Mouse (Mus musculus): ENCODE data around the gene Rplp1. TPM values are rescaled to one million over a fixed set of nuclear protein-coding genes. Genes with fewer than 3 reads are reported as not detected.

Rplp1 gene
- polyA plus RNA-seq, 1 experiment = 25,653 TPM

- TF ChIP-seq GATA1 (IDR thresholded peaks at IDR 0.05; ENCODE audit: low read length) = no peak
Observed at GRCm38 (mm10) chr9:61901574-61901973, 12.8 kb downstream of the Rplp1 start.

- TF ChIP-seq GATA1 (IDR thresholded peaks at IDR 0.05; ENCODE audit: low read length) = no peak
Observed at GRCm38 (mm10) chr9:61899804-61900203, 14.5 kb downstream of the Rplp1 start.

GRCm38 (mm10) chr9:61898401-61898800 lies 15.9 kb downstream of the Rplp1 start:
- no peak for TF ChIP-seq GATA1 (IDR thresholded peaks at IDR 0.05; ENCODE audit: low read length)

- no peak for TF ChIP-seq GATA1 (IDR thresholded peaks at IDR 0.05; ENCODE audit: low read length)
Observed at GRCm38 (mm10) chr9:61895014-61895413, 19.3 kb downstream of the Rplp1 start.

GRCm38 (mm10) chr9:61889855-61890254 lies 24.5 kb downstream of the Rplp1 start:
- no peak for TF ChIP-seq GATA1 (IDR thresholded peaks at IDR 0.05; ENCODE audit: low read length)

- no peak for TF ChIP-seq GATA1 (IDR thresholded peaks at IDR 0.05; ENCODE audit: low read length)
Observed at GRCm38 (mm10) chr9:61887661-61888379, 26.5 kb downstream of the Rplp1 start.

- TF ChIP-seq GATA1 (IDR thresholded peaks at IDR 0.05; ENCODE audit: low read length) = no peak
Observed at GRCm38 (mm10) chr9:61885964-61886363, 28.4 kb downstream of the Rplp1 start.

GRCm38 (mm10) chr9:61884936-61885335 lies 29.4 kb downstream of the Rplp1 start:
- no peak for TF ChIP-seq GATA1 (IDR thresholded peaks at IDR 0.05; ENCODE audit: low read length)

GRCm38 (mm10) chr9:61884375-61884774 lies 30.0 kb downstream of the Rplp1 start:
- TF ChIP-seq GATA1 (IDR thresholded peaks at IDR 0.05; ENCODE audit: low read length) = no peak

- TF ChIP-seq GATA1 (IDR thresholded peaks at IDR 0.05; ENCODE audit: low read length) = no peak
Observed at GRCm38 (mm10) chr9:61882179-61882578, 32.2 kb downstream of the Rplp1 start.

- TF ChIP-seq GATA1 (IDR thresholded peaks at IDR 0.05; ENCODE audit: low read length) = no peak
Observed at GRCm38 (mm10) chr9:61878889-61879288, 35.5 kb downstream of the Rplp1 start.

GRCm38 (mm10) chr9:61877373-61878112 lies 36.8 kb downstream of the Rplp1 start:
- no peak for TF ChIP-seq GATA1 (IDR thresholded peaks at IDR 0.05; ENCODE audit: low read length)

- TF ChIP-seq GATA1 (IDR thresholded peaks at IDR 0.05; ENCODE audit: low read length) = no peak
Observed at GRCm38 (mm10) chr9:61873325-61873724, 41.0 kb downstream of the Rplp1 start.

GRCm38 (mm10) chr9:61872246-61872941 lies 41.9 kb downstream of the Rplp1 start:
- no peak for TF ChIP-seq GATA1 (IDR thresholded peaks at IDR 0.05; ENCODE audit: low read length)

- no peak for TF ChIP-seq GATA1 (IDR thresholded peaks at IDR 0.05; ENCODE audit: low read length)
Observed at GRCm38 (mm10) chr9:61871839-61872238, 42.5 kb downstream of the Rplp1 start.

- no peak for TF ChIP-seq GATA1 (IDR thresholded peaks at IDR 0.05; ENCODE audit: low read length)
Observed at GRCm38 (mm10) chr9:61867659-61868058, 46.7 kb downstream of the Rplp1 start.

Other genes with a start within 250 kb of the Rplp1 start
- gene Kif23, start 32.2 kb upstream of the Rplp1 start, polyA plus RNA-seq (2012) = 29.1 and 38.3 TPM in 2 replicates
- gene Paqr5, start 112.3 kb upstream of the Rplp1 start, polyA plus RNA-seq (2012) = not detected in 2 replicates
- 4.6 and 6.6 TPM in 2 replicates for gene Glce, start 208.1 kb upstream of the Rplp1 start, polyA plus RNA-seq (2012)

All from G1E-ER4 (cell line).